Mouse (Mus musculus) thymus, adult 2 months (tissue): ENCODE measurements around the gene Scp2. TPM values are rescaled to one million over a fixed set of nuclear protein-coding genes. Genes with fewer than 3 reads are reported as not detected.

Experiments used
- DNase-seq: peaks from one replicate; pipeline ENCODE4 v3.0.0; 2021
- H3K27ac ChIP-seq: fragments of 200-500 bp; 2 replicates; pipeline ENCODE4 v1.5.1; 2012; ENCODE audit warnings: low read length, control low read depth; ENCODE audit not compliant: control insufficient read depth, insufficient read depth
- H3K27me3 ChIP-seq: fragments of 200-500 bp; 2 replicates; pipeline ENCODE4 v1.6.1; 2012; ENCODE audit warnings: mild to moderate bottlenecking, low read length, moderate library complexity, mixed read lengths; ENCODE audit not compliant: control insufficient read depth, insufficient read depth
- H3K36me3 ChIP-seq: fragments of 200-500 bp; 2 replicates; pipeline ENCODE4 v1.6.1; 2012; ENCODE audit warnings: mild to moderate bottlenecking, low read length, moderate library complexity; ENCODE audit not compliant: control insufficient read depth, insufficient read depth
- H3K4me1 ChIP-seq: fragments of 200-500 bp; replicated peaks from 2 replicates; pipeline ENCODE4 v1.6.1; 2012; ENCODE audit warnings: low read length; ENCODE audit not compliant: control insufficient read depth, insufficient read depth
- H3K4me3 ChIP-seq: fragments of 200-500 bp; 2 replicates; pipeline ENCODE4 v1.5.1; 2012; ENCODE audit warnings: mild to moderate bottlenecking, low read length, control low read depth, moderate library complexity; ENCODE audit not compliant: control insufficient read depth, insufficient read depth
- CTCF ChIP-seq: fragments of 200-500 bp; IDR thresholded peaks from 2 replicates; pipeline ENCODE4 v1.5.1; 2012; ENCODE audit warnings: mild to moderate bottlenecking, control low read depth, low read length, moderate library complexity, borderline replicate concordance; ENCODE audit not compliant: control insufficient read depth, poor library complexity, insufficient read depth; ENCODE audit errors: extremely low read depth
- POLR2A ChIP-seq: fragments of 200-500 bp; IDR thresholded peaks from 2 replicates; pipeline ENCODE4 v1.6.1; 2012; ENCODE audit warnings: mild to moderate bottlenecking, low read length, control low read depth, moderate library complexity; ENCODE audit not compliant: control insufficient read depth, poor library complexity, insufficient read depth; ENCODE audit errors: extremely low read depth
- WGBS: fragments of 180-500 bp; shearing (Covaris S2); methylation state at CpG from one replicate; pipeline ENCODE4 v1.1.7; 2018; 5-methylcytosine and 5-hydroxymethylcytosine counted together
- polyA plus RNA-seq: library from polyadenylated mRNA; depleted of rRNA; stranded (reverse); fragments of >200 nt; gene quantifications from 2 replicates; pipeline ENCODE4 v1.2.3, GENCODE M21; 2012; rRNA removed

Scp2 gene
- polyA plus RNA-seq = 92.7 and 103 TPM in 2 replicates

DNA sequence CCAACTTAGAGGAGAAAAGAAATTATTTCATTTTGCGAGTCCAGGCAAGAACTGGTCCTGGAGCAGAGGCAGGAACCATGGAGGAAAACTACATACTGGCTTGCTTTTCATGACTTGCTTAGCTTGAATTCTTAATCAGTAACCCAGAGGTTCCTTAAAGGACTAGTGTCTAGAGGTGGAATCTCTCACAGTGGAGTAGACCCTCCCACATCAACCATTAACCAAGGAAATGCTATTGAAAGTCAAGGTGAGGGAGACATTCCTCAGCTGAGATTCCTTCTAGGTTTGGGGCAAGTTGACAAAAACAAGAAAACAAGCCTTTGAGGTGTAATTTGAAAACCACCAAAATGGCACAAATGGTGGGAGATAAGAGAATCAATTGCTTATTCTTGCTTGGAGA, at the start of gene Scp2:
Gene Scp2, minus strand, starts transcription at position 119 of the 400 bp plus-strand sequence.
- H3K27ac ChIP-seq = no peak within 1 kb of the TSS

DNA sequence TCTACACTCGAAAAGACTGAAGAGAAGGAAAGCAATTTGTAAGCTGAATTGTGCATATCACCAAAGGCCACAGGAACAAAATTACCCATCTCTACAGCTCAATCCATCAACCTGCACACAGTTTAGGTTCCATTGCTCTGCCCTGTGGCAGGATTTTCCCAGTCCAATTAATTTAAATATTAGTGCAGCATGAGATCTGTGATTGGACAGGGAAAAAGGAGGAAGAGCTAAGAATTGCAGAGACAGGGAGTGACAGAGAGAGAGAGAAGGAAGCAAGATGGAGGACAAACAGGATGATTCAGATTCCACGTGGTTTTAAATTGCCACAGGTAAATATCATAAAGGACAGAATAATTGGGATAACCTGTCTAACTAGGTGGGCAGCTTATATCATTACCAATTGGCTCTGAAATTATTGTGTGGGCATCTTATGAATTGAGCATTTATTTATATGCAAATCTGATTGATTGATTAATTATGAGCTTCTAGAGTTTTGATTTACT, 48.1 kb upstream of the Scp2 start:
- Histone ChIP-seq H3K36me3 (no peaks in the 10 kb centered on the region), H3K4me1 (no peaks in the 10 kb centered on the region), H3K27me3 (no peaks in the 10 kb centered on the region), H3K27ac (no peak overlapping the region), H3K4me3 (no peak overlapping the region)
- 84% methylated on average over 2 of the region's 2 CpGs for WGBS
- DNase-seq = no peak
- TF ChIP-seq CTCF (no peak), POLR2A (no peak)

More for the DNA sequence above, at the start of gene Scp2:
- Histone ChIP-seq H3K4me1 (no peaks in the 10 kb centered on the region), H3K36me3 (no peaks in the 10 kb centered on the region), H3K27me3 (no peaks in the 10 kb centered on the region), H3K4me3 (no peak within 1 kb of the TSS)
- TF ChIP-seq POLR2A (no peak), CTCF (no peak)
- no peak for DNase-seq
- WGBS = 95% methylated on average over 1 of the region's 1 CpGs

DNA sequence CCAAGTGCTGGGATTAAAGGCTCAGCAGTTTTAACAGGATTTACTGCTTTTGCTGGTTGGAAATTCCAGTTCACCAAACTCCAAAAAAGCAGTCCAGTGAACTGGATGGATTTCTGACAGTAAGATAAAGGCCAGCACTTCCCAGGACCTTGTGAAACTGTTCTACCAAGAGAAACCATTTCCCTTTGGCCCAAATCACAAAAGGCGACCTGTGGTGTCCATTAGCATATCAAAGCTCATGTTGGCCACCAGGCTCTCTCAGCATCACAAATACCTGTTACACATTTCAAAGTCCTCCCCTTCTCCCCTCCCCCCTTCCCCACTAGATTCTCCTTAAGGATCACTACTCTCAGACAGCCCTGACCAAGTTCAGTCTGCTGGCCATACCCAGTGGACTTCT, 37.5 kb upstream of the Scp2 start:
- H3K27me3 ChIP-seq = no peaks in the 10 kb centered on the region
- no peaks in the 10 kb centered on the region for H3K36me3 ChIP-seq
- no peaks in the 10 kb centered on the region for H3K4me1 ChIP-seq
- TF ChIP-seq POLR2A = no peak
- TF ChIP-seq CTCF = no peak
- H3K27ac ChIP-seq = no peak overlapping the region
- no peak overlapping the region for H3K4me3 ChIP-seq
- WGBS = 80% methylated on average over 1 of the region's 1 CpGs
- no peak for DNase-seq

DNA sequence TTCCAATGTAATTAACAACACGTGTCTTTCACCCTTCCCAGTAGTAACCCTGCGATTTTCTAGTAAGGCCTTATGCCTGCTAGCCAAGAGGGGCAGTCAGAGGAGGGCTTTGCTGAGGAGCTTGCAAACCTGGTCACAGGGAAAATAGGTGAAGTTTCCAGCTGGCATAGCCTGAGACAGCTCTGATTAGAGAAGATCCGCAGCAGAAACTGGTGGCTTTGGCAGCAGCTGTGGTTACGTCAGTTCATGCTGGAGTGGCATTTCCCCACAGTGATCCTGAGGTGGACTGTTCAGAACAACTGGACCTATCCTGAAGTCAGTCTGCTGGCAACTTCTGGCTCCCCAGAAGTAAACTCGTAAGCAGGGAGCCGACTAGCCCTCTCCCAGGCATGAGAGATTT, 23.3 kb upstream of the Scp2 start:
- no peak overlapping the region for H3K27ac ChIP-seq
- peaks cover 4% of the 10 kb centered on the region for H3K4me1 ChIP-seq
- 91% methylated on average over 6 of the region's 6 CpGs for WGBS
- no peaks in the 10 kb centered on the region; the same call in 1 of the 2 replicates for H3K27me3 ChIP-seq
- no peak for TF ChIP-seq POLR2A
- no peak for TF ChIP-seq CTCF
- no peak for DNase-seq
- no peaks in the 10 kb centered on the region for H3K36me3 ChIP-seq
- H3K4me3 ChIP-seq = no peak overlapping the region

DNA sequence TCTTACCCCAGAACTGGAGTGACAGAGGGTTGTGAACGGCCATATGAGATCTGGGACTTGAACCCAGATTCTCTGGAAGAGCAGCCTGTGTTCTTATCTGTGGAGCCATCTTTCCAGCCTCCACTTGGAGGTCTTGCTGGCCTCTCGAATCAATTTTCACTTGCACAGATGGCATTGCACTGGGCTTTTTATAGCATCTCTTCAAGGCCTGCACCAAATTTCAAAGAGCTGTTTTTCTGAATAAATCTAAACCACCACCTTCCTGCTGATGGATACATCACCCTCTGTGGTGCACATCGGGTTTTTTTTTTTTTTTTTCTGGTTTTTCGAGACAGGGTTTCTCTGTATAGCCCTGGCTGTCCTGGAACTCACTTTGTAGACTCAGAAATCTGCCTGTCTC, 22.1 kb upstream of the Scp2 start:
- no peak overlapping the region for H3K4me3 ChIP-seq
- no peak for DNase-seq
- H3K27me3 ChIP-seq = no peaks in the 10 kb centered on the region; the same call in 1 of the 2 replicates
- no peak overlapping the region for H3K27ac ChIP-seq
- WGBS = 42% methylated on average over 4 of the region's 4 CpGs
- H3K36me3 ChIP-seq = no peaks in the 10 kb centered on the region
- no peak for TF ChIP-seq CTCF
- no peak for TF ChIP-seq POLR2A
- H3K4me1 ChIP-seq = peaks cover 4% of the 10 kb centered on the region

DNA sequence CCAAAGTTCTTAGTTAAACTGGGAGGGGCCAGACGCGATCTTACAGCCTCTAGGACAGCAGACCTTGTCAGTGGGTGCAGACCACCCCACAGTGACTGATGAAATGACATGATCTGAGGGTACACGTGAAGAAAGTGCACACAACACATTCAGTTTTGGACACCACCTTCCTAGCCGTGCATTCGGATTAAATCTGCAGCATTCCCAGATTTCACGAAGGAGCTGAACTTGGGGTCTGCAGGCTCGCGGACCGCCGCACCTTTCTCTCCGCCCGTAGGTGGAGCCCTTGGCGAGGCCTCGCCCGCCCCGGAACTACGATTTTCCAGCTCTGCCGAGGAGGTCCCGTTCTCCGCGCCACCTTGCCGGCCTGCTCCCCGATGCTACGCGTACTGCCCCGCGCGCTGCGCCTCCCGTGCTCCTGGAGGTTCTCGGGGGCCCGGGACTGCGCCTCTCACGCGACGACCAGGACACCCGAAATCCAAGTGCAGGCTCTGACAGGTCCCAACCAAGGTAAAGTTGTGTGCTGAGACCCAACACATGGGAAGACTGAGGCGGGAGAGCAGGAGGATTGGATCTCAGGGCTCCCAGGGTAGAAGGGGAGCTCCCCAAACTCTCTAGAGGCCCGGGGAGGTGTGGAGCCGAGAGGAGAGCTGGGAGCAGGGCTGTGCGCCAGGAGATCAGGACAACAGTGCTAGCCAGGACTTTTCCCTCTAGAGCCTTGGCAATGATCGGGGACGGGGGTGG, 20.5 kb upstream of the Scp2 start, which contains the start of gene Echdc2:
Gene Echdc2, plus strand, starts transcription at position 286 of the 744 bp plus-strand sequence.
- TF ChIP-seq CTCF = no peak
- TF ChIP-seq POLR2A = no peak
- 4% methylated on average over 43 of the region's 43 CpGs for WGBS
- Histone ChIP-seq H3K36me3 (no peaks in the 10 kb centered on the region), H3K27me3 (no peaks in the 10 kb centered on the region; the same call in 1 of the 2 replicates), H3K4me1 (peaks cover 4% of the 10 kb centered on the region), H3K27ac (no peak within 1 kb of the TSS), H3K4me3 (peak within 1 kb of the TSS; percentile 34)
- DNase-seq = peak; percentile 31
